Mouse (Mus musculus): Measurements from ENCODE around the gene Arhgap5.

DNA sequence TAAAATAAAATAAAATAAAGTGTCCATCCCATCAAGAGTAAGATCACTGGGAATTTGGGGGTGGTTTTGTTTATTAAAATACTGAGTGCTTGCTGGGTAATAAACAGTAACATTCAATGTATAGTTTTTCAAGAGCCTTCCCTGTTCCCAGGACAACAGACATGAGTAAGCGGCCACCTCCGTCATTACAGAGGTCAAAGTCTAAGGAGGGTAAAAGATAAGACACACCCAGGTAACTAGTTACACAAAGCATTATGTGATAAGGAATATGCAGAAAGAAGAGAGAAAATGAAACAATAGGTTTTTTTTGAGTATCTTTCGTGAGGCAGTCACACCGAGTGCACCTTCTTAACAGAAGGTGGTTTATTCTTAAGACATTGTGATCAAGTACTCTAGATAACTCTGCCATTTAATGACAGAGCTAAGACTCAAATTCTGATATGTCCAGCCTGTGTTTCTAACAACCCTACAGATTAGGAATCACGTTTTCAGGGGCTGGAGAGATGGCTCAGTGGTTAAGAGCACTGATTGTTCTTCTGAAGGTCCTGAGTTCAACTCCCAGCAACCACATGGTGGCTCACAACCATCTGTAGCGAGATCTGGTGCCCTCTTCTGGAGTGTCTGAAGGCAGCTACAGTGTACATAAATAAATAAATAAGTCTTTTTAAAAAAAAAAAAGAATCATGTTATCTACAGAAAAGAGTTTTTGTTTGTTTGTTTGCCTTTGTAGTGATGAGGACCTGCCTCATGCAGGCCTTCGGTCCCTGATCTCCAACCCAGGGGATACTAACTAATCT is 91.8 kb downstream of the Arhgap5 start:
- TF ChIP-seq CTCF (IDR thresholded peaks at IDR 0.05; ENCODE audit: low read depth) (no peak), EP300 (IDR thresholded peaks at IDR 0.05; ENCODE audit: low read depth) (no peak)

Data from heart, postnatal 0 days (tissue).